Mouse (Mus musculus): ENCODE results near the gene Mpp2. TPM values are rescaled to one million over a fixed set of nuclear protein-coding genes. Genes with fewer than 3 reads are reported as not detected.

Mpp2 gene
- polyA plus RNA-seq (2014; fragmentation: Nextera tagmentation; extraction: Ambion mirVana) = 15.8 and 16.2 TPM in 2 replicates

DNA sequence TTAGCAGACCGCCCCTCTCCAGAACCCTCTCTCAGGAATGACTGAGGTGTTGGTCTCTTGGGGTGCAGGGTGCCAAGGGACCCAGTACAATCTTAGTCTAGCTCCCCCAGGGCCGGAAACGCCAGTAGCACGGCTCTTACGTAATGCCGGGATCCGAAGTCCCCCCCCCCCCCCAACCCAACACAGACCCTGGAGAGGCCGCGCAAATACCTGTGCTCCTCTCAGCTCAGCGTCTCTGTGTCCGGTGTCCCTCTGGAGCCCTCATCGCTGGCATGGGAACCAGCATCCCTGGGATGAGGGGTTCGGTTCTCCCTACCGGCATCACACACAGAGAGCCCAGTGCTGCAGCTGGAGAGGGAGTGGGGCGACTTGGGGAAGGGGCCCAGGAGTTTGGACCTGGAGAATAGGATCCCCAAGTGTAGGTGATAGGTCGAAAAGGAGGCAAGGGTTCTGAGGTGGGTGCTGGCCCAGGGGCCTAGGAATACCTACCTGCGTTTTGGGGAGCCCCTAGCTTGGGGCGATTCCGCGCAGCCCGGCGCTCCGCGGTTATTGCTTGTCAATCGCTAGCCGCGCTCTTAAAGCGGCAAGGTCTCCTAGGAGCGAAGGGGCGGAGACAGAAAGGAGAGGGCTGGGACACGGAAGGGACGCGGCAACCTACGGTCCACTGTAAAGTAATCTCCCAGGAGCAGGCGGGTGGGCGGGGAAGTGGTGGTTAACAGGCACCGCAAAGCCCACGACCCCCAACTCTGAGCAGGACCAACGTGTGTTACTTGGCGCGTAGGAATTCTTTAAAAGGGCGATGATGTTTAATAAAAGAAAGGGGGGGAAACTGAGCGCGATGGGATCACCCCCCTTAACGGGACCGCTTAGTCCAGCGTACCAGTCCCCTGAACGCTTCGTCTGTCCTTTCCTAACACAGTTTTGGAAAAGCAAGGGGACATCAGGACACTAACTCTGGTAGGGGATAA lies at the start of gene Mpp2:
Gene Mpp2 (minus strand): TSS at position 585 of the 968 bp plus-strand sequence.
- peak within 1 kb of the TSS; percentile 82 for H3K27ac ChIP-seq (ENCODE audit: low read depth, low read length)
- H3K27me3 ChIP-seq (ENCODE audit: control insufficient read depth, insufficient read depth, low read length) = no peaks in the 10 kb centered on the region
- H3K4me2 ChIP-seq (ENCODE audit: low read depth) = peak within 1 kb of the TSS; percentile 87
- no peaks in the 10 kb centered on the region for H3K9me3 ChIP-seq (ENCODE audit: control insufficient read depth, low read length)
- no peaks in the 10 kb centered on the region for H3K36me3 ChIP-seq (ENCODE audit: control insufficient read depth, insufficient read depth, low read length)
- peak within 1 kb of the TSS; percentile 71 for H3K4me3 ChIP-seq (ENCODE audit: low read depth, low read length)
- DNase-seq (ENCODE audit: low spot score) (peak; percentile 87), ATAC-seq (ENCODE audit: insufficient read depth, low FRiP score, low TSS enrichment) (peak; percentile 43)
- H3K4me1 ChIP-seq (ENCODE audit: control insufficient read depth, insufficient read depth, low read length) = peaks cover 9% of the 10 kb centered on the region
- WGBS = 0% methylated on average over 49 of the region's 49 CpGs
- peak within 1 kb of the TSS; percentile 73 for H3K9ac ChIP-seq (ENCODE audit: low read length)

GRCm38 (mm10) chr11:102137625-102138446 lies 49.5 kb upstream of the Mpp2 start:
- H3K9ac ChIP-seq (ENCODE audit: low read length) = 0 out of 2 replicates have a peak overlapping the region, but pooled peaks have one; percentile 44
- H3K4me1 ChIP-seq (ENCODE audit: control insufficient read depth, insufficient read depth, low read length) = no peaks in the 10 kb centered on the region
- no peaks in the 10 kb centered on the region for H3K9me3 ChIP-seq (ENCODE audit: control insufficient read depth, low read length)
- DNase-seq (ENCODE audit: low spot score) (no peak), ATAC-seq (ENCODE audit: insufficient read depth, low FRiP score, low TSS enrichment) (no peak)
- no peak overlapping the region for H3K27ac ChIP-seq (ENCODE audit: low read depth, low read length)
- no peaks in the 10 kb centered on the region for H3K36me3 ChIP-seq (ENCODE audit: control insufficient read depth, insufficient read depth, low read length)
- 0 out of 2 replicates have a peak overlapping the region, but pooled peaks have one; percentile 8 for H3K4me3 ChIP-seq (ENCODE audit: low read depth, low read length)
- 0 out of 2 replicates have a peak, but pooled peaks cover 2% of the 10 kb centered on the region for H3K27me3 ChIP-seq (ENCODE audit: control insufficient read depth, insufficient read depth, low read length)
- peak overlapping the region; percentile 42 for H3K4me2 ChIP-seq (ENCODE audit: low read depth)
- 48% methylated on average over 13 of the region's 13 CpGs for WGBS

- Histone ChIP-seq H3K27ac (ENCODE audit: low read depth, low read length) (no peak overlapping the region), H3K36me3 (ENCODE audit: control insufficient read depth, insufficient read depth, low read length) (no peaks in the 10 kb centered on the region), H3K4me3 (ENCODE audit: low read depth, low read length) (no peak overlapping the region), H3K27me3 (ENCODE audit: control insufficient read depth, insufficient read depth, low read length) (no peaks in the 10 kb centered on the region), H3K9ac (ENCODE audit: low read length) (no peak overlapping the region), H3K4me1 (ENCODE audit: control insufficient read depth, insufficient read depth, low read length) (no peaks in the 10 kb centered on the region), H3K4me2 (ENCODE audit: low read depth) (no peak overlapping the region), H3K9me3 (ENCODE audit: control insufficient read depth, low read length) (no peaks in the 10 kb centered on the region)
- DNase-seq (ENCODE audit: low spot score) = no peak
- 37% methylated on average over 4 of the region's 4 CpGs for WGBS
- ATAC-seq (ENCODE audit: insufficient read depth, low FRiP score, low TSS enrichment) = no peak
Observed at GRCm38 (mm10) chr11:102134516-102134915, 46.2 kb upstream of the Mpp2 start.

GRCm38 (mm10) chr11:102117386-102117785 lies 29.1 kb upstream of the Mpp2 start:
- Histone ChIP-seq H3K9ac (ENCODE audit: low read length) (no peak overlapping the region), H3K4me1 (ENCODE audit: control insufficient read depth, insufficient read depth, low read length) (no peaks in the 10 kb centered on the region), H3K27ac (ENCODE audit: low read depth, low read length) (no peak overlapping the region), H3K36me3 (ENCODE audit: control insufficient read depth, insufficient read depth, low read length) (no peaks in the 10 kb centered on the region), H3K4me2 (ENCODE audit: low read depth) (no peak overlapping the region), H3K9me3 (ENCODE audit: control insufficient read depth, low read length) (no peaks in the 10 kb centered on the region), H3K4me3 (ENCODE audit: low read depth, low read length) (no peak overlapping the region), H3K27me3 (ENCODE audit: control insufficient read depth, insufficient read depth, low read length) (no peaks in the 10 kb centered on the region)
- DNase-seq (ENCODE audit: low spot score) (no peak), ATAC-seq (ENCODE audit: insufficient read depth, low FRiP score, low TSS enrichment) (no peak)
- 81% methylated on average over 6 of the region's 6 CpGs for WGBS

GRCm38 (mm10) chr11:102116241-102116640 lies 27.9 kb upstream of the Mpp2 start:
- H3K27ac ChIP-seq (ENCODE audit: low read depth, low read length) = no peak overlapping the region
- ATAC-seq (ENCODE audit: insufficient read depth, low FRiP score, low TSS enrichment) = no peak
- H3K27me3 ChIP-seq (ENCODE audit: control insufficient read depth, insufficient read depth, low read length) = no peaks in the 10 kb centered on the region
- 83% methylated on average over 8 of the region's 8 CpGs for WGBS
- no peak overlapping the region for H3K4me2 ChIP-seq (ENCODE audit: low read depth)
- H3K9me3 ChIP-seq (ENCODE audit: control insufficient read depth, low read length) = no peaks in the 10 kb centered on the region
- H3K4me1 ChIP-seq (ENCODE audit: control insufficient read depth, insufficient read depth, low read length) = no peaks in the 10 kb centered on the region
- no peak for DNase-seq (ENCODE audit: low spot score)
- no peaks in the 10 kb centered on the region for H3K36me3 ChIP-seq (ENCODE audit: control insufficient read depth, insufficient read depth, low read length)
- H3K9ac ChIP-seq (ENCODE audit: low read length) = no peak overlapping the region
- no peak overlapping the region for H3K4me3 ChIP-seq (ENCODE audit: low read depth, low read length)

GRCm38 (mm10) chr11:102111576-102111975 lies 23.3 kb upstream of the Mpp2 start:
- DNase-seq (ENCODE audit: low spot score) (no peak), ATAC-seq (ENCODE audit: insufficient read depth, low FRiP score, low TSS enrichment) (no peak)
- Histone ChIP-seq H3K4me3 (ENCODE audit: low read depth, low read length) (no peak overlapping the region), H3K9me3 (ENCODE audit: control insufficient read depth, low read length) (no peaks in the 10 kb centered on the region), H3K27me3 (ENCODE audit: control insufficient read depth, insufficient read depth, low read length) (peaks cover 26% of the 10 kb centered on the region), H3K27ac (ENCODE audit: low read depth, low read length) (no peak overlapping the region), H3K4me1 (ENCODE audit: control insufficient read depth, insufficient read depth, low read length) (peaks cover 3% of the 10 kb centered on the region; the same call in 1 of the 2 replicates), H3K9ac (ENCODE audit: low read length) (no peak overlapping the region), H3K4me2 (ENCODE audit: low read depth) (no peak overlapping the region), H3K36me3 (ENCODE audit: control insufficient read depth, insufficient read depth, low read length) (no peaks in the 10 kb centered on the region)
- WGBS = 87% methylated on average over 5 of the region's 5 CpGs

- Histone ChIP-seq H3K4me3 (ENCODE audit: low read depth, low read length) (no peak within 1 kb of the TSS), H3K36me3 (ENCODE audit: control insufficient read depth, insufficient read depth, low read length) (no peaks in the 10 kb centered on the region), H3K9ac (ENCODE audit: low read length) (no peak within 1 kb of the TSS), H3K27ac (ENCODE audit: low read depth, low read length) (no peak within 1 kb of the TSS), H3K9me3 (ENCODE audit: control insufficient read depth, low read length) (no peaks in the 10 kb centered on the region), H3K4me2 (ENCODE audit: low read depth) (no peak within 1 kb of the TSS), H3K4me1 (ENCODE audit: control insufficient read depth, insufficient read depth, low read length) (peaks cover 3% of the 10 kb centered on the region; the same call in 1 of the 2 replicates), H3K27me3 (ENCODE audit: control insufficient read depth, insufficient read depth, low read length) (peaks cover 46% of the 10 kb centered on the region)
- ATAC-seq (ENCODE audit: insufficient read depth, low FRiP score, low TSS enrichment) = no peak
- DNase-seq (ENCODE audit: low spot score) = no peak
- 11% methylated on average over 9 of the region's 9 CpGs for WGBS
Observed at GRCm38 (mm10) chr11:102107732-102108131, 19.4 kb upstream of the Mpp2 start, which contains the start of gene Pyy. Gene Pyy, minus strand, starts transcription at chr11:102107832.

DNA sequence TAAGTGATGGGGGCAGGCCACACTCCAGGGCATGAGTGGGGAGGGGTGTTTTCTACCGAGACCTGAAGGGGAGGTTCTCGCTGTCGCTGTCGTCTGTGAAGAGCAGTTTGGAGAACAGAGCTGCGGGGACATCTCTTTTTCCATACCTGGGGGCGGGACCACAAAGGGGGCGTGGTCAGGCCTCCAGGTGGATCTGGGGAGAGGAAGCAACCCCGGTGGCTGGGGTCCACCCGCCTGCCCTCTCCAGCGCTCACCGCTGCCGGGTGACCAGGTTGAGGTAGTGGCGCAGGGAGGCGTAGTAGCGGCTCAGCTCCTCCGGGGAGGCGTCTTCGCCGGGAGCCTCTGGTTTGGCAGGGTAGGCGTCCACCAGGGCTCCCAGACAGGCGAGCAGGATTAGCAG lies 18.6 kb upstream of the Mpp2 start:
- H3K27me3 ChIP-seq (ENCODE audit: control insufficient read depth, insufficient read depth, low read length) = peaks cover 46% of the 10 kb centered on the region
- H3K4me2 ChIP-seq (ENCODE audit: low read depth) = no peak overlapping the region
- ATAC-seq (ENCODE audit: insufficient read depth, low FRiP score, low TSS enrichment) (no peak), DNase-seq (ENCODE audit: low spot score) (no peak)
- H3K4me3 ChIP-seq (ENCODE audit: low read depth, low read length) = no peak overlapping the region
- H3K27ac ChIP-seq (ENCODE audit: low read depth, low read length) = no peak overlapping the region
- 3% methylated on average over 21 of the region's 21 CpGs for WGBS
- no peaks in the 10 kb centered on the region for H3K9me3 ChIP-seq (ENCODE audit: control insufficient read depth, low read length)
- no peak overlapping the region for H3K9ac ChIP-seq (ENCODE audit: low read length)
- H3K36me3 ChIP-seq (ENCODE audit: control insufficient read depth, insufficient read depth, low read length) = no peaks in the 10 kb centered on the region
- peaks cover 3% of the 10 kb centered on the region; the same call in 1 of the 2 replicates for H3K4me1 ChIP-seq (ENCODE audit: control insufficient read depth, insufficient read depth, low read length)

Measured in neural tube, embryonic 11.5 days (tissue).